Mouse (Mus musculus): Measurements from ENCODE around the gene Ap1m1.

Gene Ap1m1

GRCm38 (mm10) chr8:72291104-72291503 lies 51.3 kb downstream of the Ap1m1 start:
- no peak for DNase-seq (ENCODE audit: low read depth in 1 of 2, low spot score in 2 of 2)

GRCm38 (mm10) chr8:72293309-72293708 lies 53.5 kb downstream of the Ap1m1 start:
- no peak for DNase-seq (ENCODE audit: low read depth in 1 of 2, low spot score in 2 of 2)

GRCm38 (mm10) chr8:72295125-72295524 lies 55.3 kb downstream of the Ap1m1 start:
- DNase-seq (ENCODE audit: low read depth in 1 of 2, low spot score in 2 of 2), result no peak

- peak; percentile 48 to 69 for DNase-seq (ENCODE audit: low read depth in 1 of 2, low spot score in 2 of 2)
Measured at GRCm38 (mm10) chr8:72295679-72296078, 55.9 kb downstream of the Ap1m1 start.

- no peak for DNase-seq (ENCODE audit: low read depth in 1 of 2, low spot score in 2 of 2)
Measured at GRCm38 (mm10) chr8:72296561-72296960, 56.7 kb downstream of the Ap1m1 start.

GRCm38 (mm10) chr8:72298928-72299327 lies 59.1 kb downstream of the Ap1m1 start:
- no peak for DNase-seq (ENCODE audit: low read depth in 1 of 2, low spot score in 2 of 2)

GRCm38 (mm10) chr8:72300654-72301400 lies 61.0 kb downstream of the Ap1m1 start:
- DNase-seq (ENCODE audit: low read depth in 1 of 2, low spot score in 2 of 2), result no peak

- no peak for DNase-seq (ENCODE audit: low read depth in 1 of 2, low spot score in 2 of 2)
Measured at GRCm38 (mm10) chr8:72301497-72301896, 61.7 kb downstream of the Ap1m1 start.

GRCm38 (mm10) chr8:72302986-72303612 lies 63.3 kb downstream of the Ap1m1 start:
- DNase-seq (ENCODE audit: low read depth in 1 of 2, low spot score in 2 of 2), result no peak

GRCm38 (mm10) chr8:72303633-72304032 lies 63.8 kb downstream of the Ap1m1 start:
- DNase-seq (ENCODE audit: low read depth in 1 of 2, low spot score in 2 of 2), result peak in 1 of 2 experiments; percentile 50

- DNase-seq (ENCODE audit: low read depth in 1 of 2, low spot score in 2 of 2), result no peak
Measured at GRCm38 (mm10) chr8:72305210-72305905, 65.5 kb downstream of the Ap1m1 start, which contains the start of gene Gm10282. Gene Gm10282 (minus strand): TSS chr8:72305260.

GRCm38 (mm10) chr8:72306913-72307312 lies 67.1 kb downstream of the Ap1m1 start:
- DNase-seq (ENCODE audit: low read depth in 1 of 2, low spot score in 2 of 2), result no peak
